Mouse (Mus musculus) embryo, embryonic 9.5 days (tissue): ENCODE results near the gene Usp33.
A peak's percentile ranks its signal among the peaks of the same experiment; 100 is the strongest.

Source experiments
- DNase-seq: peaks from one replicate; pipeline ENCODE4 v3.0.0-alpha.2; 2017; ENCODE audit errors: extremely low spot score

The Usp33 gene

DNA sequence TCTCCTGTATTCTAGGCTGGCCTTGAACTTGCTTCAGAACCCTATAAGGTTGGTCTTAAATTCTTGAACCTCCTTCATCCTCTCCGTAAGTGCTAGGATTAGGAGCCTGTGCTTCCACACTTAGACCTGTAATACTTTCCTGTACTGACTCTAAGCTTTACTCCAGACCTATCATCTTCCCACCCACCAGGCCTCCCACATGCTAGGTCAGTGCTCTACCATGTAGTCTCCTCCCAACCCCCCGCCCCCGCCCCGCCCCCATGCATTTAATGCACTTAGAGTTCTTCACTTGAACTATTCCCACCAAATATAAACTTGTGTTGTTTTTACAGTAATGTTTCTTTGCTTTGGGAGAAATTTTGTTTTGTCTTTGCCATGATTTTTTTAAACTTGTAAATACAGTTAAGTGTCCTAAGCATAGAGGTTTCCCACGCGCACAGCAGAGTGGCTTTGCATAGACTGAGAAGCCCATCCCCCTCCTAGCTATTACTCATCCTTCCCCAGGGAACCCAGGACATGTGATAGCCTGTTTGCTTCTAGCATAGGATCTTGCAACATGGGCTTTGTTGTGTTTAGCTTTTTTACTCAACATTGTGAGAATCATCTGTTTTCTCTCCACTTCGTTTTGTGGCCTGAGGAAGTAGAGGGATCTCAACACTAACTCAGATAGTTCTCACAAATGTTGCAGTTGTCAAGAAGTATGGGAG is 55.8 kb downstream of the Usp33 start:
- peak; percentile 15 for DNase-seq

- DNase-seq: no peak
Measured at GRCm38 (mm10) chr3:152402671-152403066, 56.4 kb downstream of the Usp33 start.

DNA sequence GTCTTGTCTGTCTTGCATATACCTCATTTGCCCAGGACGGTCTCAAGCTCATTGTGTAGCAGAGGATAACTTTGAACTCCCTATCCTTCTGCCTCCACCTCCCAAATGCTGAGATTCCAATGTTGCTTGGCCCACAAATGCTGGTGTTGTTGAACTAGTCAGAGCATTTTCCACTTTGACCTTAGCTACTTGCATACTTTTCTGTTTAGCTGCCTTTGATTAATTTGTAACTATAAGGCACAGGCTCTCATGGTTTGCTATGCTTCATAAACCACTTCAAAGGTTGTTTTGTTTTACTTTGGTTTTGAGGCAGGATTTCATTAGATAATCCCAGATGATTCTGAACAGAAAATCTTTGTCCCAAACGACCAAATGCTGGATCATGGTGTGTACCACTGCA is 57.5 kb downstream of the Usp33 start:
- DNase-seq: no peak

DNA sequence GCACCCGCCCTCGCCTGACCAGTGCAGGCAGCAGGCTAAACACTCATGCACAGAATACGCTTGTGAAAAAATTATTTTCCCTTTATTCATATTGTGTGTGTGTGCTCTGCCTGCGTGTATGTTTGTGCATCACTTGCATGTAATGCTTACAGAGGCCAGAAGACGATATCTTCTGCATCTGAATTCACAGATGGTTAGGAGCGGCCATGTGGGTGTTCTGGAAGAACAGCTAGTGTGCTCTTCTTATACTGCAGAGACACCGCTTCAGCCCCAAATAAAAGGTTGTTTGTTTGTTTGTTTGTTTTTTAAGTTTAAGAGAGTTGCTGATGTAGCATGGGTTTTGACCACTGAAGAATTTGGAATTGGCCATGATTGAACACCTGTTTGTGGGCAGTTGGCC is 59.1 kb downstream of the Usp33 start:
- no peak for DNase-seq

DNA sequence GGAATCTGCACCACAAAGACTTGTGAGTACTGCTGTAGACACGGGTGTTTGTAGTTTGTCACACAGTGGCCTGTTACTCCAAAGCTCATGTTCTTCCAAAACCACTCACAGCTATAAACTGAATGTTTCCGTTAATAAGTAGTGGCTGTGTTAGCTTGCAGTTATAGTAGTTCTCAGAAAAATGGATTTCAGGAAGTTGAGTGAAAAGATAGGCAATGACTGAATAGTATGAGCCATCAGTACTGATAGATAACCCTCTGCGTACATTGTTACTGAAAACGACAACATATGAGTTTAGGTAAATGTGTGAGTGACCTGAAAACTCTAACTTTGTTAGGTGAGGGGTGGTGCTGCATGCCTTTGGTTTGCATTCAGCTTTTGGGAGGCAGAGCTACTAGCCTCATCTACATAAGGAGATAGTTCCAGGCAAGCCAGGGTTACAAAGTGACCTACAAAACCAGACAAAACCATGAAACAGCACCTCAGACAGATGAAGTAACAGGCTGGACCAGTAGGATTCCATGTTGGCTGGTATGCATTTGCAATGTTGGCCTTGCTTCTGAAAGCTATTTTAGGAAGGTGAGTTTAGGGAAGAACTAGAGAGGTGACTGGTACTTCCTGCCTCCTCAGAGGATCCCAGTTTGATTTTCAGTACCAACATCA is 59.8 kb downstream of the Usp33 start:
- no peak for DNase-seq

DNA sequence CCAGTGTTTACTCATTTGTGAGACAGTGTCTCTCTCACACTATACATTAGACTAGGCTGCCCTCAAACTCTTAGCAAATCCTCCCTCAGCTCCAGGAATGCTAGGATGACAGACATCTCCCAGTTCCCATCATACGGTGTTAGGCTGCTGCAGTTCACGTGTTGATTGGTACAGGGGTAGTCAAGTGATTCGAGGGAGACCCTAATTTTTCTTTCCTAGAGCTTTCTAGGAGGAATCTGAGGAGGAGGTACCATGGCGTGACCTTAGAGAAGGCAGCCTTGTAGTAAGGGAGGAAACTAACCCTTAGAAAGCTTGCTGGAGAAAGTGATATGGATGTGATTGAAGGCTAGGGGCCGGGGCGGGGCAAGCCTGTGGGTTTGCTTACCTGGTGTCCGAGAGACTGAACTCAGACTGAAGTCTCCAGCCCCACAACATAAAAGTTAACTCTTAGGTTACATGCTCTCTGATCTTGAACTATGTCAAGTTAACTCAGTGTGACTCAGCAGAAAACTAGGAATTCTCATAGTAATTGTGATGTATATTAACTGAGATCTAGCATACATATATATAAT is 64.8 kb downstream of the Usp33 start:
- DNase-seq: no peak

DNA sequence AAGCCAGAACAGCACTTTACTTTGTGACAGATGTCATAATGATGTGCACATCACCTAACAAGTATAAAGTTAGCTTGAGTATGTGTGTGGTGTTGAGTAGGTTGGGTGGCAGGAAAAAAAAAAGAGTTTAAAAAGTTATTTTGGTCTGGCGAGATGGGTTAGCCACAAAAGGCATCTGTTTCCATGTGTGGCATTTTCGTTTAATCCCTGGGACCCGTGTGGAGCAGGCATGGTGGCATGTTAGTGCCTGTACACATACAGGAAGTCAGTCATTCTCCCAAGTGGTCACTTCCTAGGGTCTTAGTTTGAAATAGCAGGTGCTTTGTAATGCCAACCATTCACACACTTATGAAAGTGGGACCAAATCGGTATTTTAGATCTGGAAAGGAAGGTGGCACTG is 66.1 kb downstream of the Usp33 start:
- no peak for DNase-seq

- DNase-seq: no peak
Measured at GRCm38 (mm10) chr3:152428925-152429324, 82.6 kb downstream of the Usp33 start.

DNA sequence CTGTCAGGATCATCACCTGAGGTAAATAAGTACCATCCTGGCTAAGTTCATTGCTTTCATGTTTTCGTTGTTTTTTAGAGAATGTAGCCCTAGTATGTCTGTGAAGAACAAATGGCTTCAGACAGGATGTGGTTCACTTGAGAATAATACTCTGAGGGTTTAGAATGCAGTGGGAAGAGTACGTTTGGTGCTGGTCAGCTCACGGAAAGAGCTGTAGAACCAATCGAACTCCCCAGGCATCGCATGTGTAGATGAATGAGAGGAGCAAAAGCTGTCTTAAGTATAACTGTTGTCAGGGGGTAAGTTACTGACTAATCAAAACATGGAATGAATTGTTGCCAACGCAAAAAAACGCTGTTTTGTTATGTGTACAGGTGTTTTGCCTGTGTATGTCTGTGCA is 86.4 kb downstream of the Usp33 start:
- DNase-seq: no peak

- no peak for DNase-seq
Measured at GRCm38 (mm10) chr3:152435590-152435989, 89.3 kb downstream of the Usp33 start.

DNA sequence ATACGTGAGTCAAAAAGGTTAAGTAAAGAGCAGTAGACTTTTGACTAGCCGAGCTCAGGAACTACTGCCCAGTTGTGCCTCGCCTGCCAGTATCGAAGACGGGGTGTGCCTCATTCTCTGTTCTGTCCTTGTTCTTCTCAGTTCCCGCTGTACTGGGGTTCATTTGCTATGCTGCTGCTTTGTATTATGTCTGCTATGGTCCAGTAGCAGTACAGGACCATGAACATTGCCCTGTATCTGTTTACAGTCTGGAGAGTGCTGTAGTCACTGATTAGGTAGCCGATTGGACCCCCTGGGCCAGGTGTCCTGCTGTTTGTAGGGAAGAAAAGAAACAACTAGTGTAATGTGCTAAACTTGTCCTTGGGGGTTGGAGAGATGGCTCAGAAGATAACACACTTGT is 91.8 kb downstream of the Usp33 start:
- DNase-seq: no peak

DNA sequence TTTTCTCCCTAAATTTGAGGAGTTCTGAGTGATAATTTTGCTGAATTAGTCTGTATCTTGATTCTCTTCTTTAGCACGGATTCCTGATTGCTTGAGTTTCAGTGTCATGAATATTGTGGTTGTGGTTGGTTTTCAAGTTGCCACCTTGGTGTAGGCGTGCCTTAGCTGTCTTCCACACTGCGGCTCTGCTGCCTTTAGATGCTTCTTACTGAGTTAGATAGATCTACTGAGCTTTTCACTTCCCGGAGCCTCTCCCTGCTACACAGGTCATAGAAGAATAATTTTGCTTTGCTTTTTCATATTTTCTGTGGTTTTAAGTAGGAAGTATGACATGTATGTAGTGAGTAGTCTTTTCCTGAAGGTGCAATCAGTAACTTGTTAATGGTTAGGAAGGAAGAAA is 96.5 kb downstream of the Usp33 start:
- DNase-seq: no peak
